Mouse (Mus musculus) midbrain, embryonic 10.5 days (tissue): ENCODE data around the gene Caln1. TPM values are rescaled to one million over a fixed set of nuclear protein-coding genes. Genes with fewer than 3 reads are reported as not detected.

Experiments used
- DNase-seq: peaks from one replicate; pipeline ENCODE4 v3.0.0-alpha.2; 2017; ENCODE audit warnings: low spot score
- H3K27ac ChIP-seq: fragments of 300-500 bp; sonication (generic); replicated peaks from 2 replicates; pipeline ENCODE4 v1.5.1; 2016; ENCODE audit warnings: mild to moderate bottlenecking
- H3K27me3 ChIP-seq: fragments of 300-500 bp; sonication (generic); 2 replicates; pipeline ENCODE4 v1.6.1; 2016; ENCODE audit warnings: low read depth, mild to moderate bottlenecking; ENCODE audit not compliant: poor library complexity, severe bottlenecking
- H3K36me3 ChIP-seq: fragments of 300-500 bp; sonication (generic); 2 replicates; pipeline ENCODE4 v1.6.1; 2016; ENCODE audit warnings: mild to moderate bottlenecking, moderate library complexity
- H3K4me1 ChIP-seq: fragments of 300-500 bp; sonication (generic); 2 replicates; pipeline ENCODE4 v1.6.1; 2016
- H3K4me3 ChIP-seq: fragments of 300-500 bp; sonication (generic); 2 replicates; pipeline ENCODE4 v1.5.1; 2016; ENCODE audit warnings: mild to moderate bottlenecking, moderate library complexity
- H3K9me3 ChIP-seq: fragments of 300-500 bp; sonication (generic); replicated peaks from 2 replicates; pipeline ENCODE4 v1.6.1; 2016; ENCODE audit warnings: mild to moderate bottlenecking
- WGBS: fragments of 180-500 bp; shearing (Covaris S2); methylation state at CpG from one replicate; pipeline ENCODE4 v1.1.7; 2016; 5-methylcytosine and 5-hydroxymethylcytosine counted together
- polyA plus RNA-seq: library from polyadenylated mRNA; unstranded; fragments of >200 nt; fragmentation: Nextera tagmentation; extraction: Ambion mirVana; gene quantifications from 2 replicates; pipeline ENCODE4 v1.2.1, GENCODE M21; 2016

The Caln1 gene
- polyA plus RNA-seq, 1 experiment from 2014 or later: 0.33 TPM

DNA sequence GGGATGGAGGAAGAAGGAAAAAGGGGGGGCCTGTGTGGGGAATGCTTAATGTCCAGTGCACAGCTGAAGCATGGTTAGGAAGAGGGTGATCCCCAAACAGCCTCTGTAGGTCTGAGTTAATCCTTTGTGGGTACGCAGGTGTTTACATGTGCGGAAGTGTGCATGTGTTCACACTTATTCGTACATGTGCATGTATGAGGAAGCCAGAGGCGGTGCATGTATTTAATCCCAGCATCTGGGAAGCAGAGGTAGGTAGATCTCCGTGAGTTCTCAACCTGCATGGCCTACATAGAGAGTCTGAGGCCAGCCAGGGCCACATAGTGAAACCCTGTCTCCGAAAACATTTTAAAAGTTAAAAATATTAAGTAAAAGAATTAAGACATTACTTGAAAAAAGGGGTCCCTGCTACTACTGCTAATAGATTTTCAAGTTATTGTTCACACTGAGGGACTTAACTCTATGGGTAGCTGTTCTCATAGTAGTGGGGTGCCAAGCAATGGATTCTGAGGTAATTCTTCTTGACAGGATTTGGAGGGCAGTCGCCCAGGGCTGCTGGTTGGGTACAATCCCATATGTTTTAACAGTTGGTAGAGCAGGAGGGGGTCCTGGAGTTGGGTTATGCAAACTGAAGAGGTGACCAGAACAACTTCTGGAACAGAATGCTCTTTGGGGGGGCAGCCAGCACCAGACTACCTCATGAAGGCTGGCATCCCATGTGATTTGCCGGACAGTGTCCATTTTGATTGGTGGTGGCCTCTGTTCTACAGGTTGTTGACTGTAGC lies 31.1 kb downstream of the Caln1 start:
- no peak for DNase-seq
- H3K4me3 ChIP-seq: no peak overlapping the region
- no peaks in the 10 kb centered on the region for H3K4me1 ChIP-seq
- no peaks in the 10 kb centered on the region for H3K27me3 ChIP-seq
- peaks cover 3% of the 10 kb centered on the region; the same call in 1 of the 2 replicates for H3K9me3 ChIP-seq
- no peaks in the 10 kb centered on the region for H3K36me3 ChIP-seq
- H3K27ac ChIP-seq: no peak overlapping the region
- 89% methylated on average over 8 of the region's 8 CpGs for WGBS

DNA sequence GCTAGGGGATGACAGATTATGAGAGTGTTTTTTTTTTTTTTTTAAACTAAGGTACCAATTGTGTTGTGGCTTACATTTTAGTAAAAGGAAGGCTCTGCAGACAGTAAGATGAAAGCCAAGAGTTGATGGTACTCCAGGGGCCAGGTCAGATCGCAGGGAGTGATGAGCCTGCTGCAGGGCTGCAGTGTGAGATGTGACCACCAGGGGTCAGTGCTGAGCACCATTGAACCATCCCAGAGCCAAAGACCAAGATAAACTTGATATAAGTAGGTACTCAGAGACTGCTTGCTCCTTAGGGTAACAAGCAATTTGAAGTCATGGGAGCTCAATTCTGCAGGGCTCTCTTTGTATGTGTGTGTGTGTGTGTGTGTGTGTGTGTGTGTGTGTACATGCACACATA lies 35.9 kb downstream of the Caln1 start:
- Histone ChIP-seq H3K27ac (no peak overlapping the region), H3K4me1 (no peaks in the 10 kb centered on the region), H3K36me3 (no peaks in the 10 kb centered on the region), H3K4me3 (no peak overlapping the region), H3K9me3 (peaks cover 3% of the 10 kb centered on the region; the same call in 1 of the 2 replicates), H3K27me3 (no peaks in the 10 kb centered on the region)
- DNase-seq: peak; percentile 45
- 55% methylated on average over 1 of the region's 1 CpGs for WGBS

DNA sequence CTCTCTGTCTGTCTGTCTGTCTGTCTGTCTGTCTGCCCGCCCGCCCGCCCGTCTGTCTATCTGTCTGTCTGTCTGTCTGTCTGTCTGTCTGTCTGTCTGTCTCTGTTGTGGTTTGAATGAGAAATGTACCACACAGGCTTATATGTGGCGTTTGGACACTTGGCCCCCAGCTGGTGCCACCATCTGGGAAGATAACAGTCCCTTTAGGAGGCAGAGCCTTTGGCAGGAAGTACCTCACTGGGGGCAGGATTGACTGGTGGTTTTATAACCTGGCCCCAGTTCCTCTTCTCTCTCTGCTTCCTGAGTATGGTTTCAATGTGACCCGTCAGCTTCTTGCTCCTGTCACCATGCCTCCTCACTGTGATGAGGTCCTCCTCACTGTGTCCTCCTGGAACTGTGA lies 40.5 kb downstream of the Caln1 start:
- 88% methylated on average over 6 of the region's 6 CpGs for WGBS
- no peak overlapping the region for H3K27ac ChIP-seq
- H3K4me1 ChIP-seq: no peaks in the 10 kb centered on the region
- no peaks in the 10 kb centered on the region for H3K36me3 ChIP-seq
- peaks cover 6% of the 10 kb centered on the region; the same call in 1 of the 2 replicates for H3K9me3 ChIP-seq
- no peak overlapping the region for H3K4me3 ChIP-seq
- no peaks in the 10 kb centered on the region for H3K27me3 ChIP-seq
- DNase-seq: no peak

DNA sequence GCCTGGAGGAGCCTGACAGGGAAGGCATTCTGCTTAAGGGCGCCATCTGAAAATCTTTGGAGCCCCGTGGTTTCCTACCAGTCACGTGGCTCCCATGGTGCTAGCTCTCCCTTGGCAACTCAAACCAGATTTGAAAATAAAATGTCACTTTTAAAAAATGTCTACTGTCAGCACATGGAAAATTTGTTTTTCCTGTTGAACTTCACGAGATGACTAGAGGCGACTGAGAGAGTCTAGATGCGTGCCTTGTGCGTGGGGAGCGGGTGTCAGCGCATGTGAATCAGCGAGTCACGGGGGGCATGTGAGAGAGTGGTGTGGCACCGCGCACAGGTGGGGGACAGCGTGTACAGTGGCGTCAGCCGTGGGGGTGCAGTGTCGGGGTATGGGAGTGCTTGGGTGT lies 42.3 kb downstream of the Caln1 start:
- DNase-seq: no peak
- 95% methylated on average over 17 of the region's 17 CpGs for WGBS
- Histone ChIP-seq H3K27ac (no peak overlapping the region), H3K4me1 (no peaks in the 10 kb centered on the region), H3K36me3 (no peaks in the 10 kb centered on the region), H3K4me3 (no peak overlapping the region), H3K9me3 (peaks cover 6% of the 10 kb centered on the region; the same call in 1 of the 2 replicates), H3K27me3 (no peaks in the 10 kb centered on the region)

DNA sequence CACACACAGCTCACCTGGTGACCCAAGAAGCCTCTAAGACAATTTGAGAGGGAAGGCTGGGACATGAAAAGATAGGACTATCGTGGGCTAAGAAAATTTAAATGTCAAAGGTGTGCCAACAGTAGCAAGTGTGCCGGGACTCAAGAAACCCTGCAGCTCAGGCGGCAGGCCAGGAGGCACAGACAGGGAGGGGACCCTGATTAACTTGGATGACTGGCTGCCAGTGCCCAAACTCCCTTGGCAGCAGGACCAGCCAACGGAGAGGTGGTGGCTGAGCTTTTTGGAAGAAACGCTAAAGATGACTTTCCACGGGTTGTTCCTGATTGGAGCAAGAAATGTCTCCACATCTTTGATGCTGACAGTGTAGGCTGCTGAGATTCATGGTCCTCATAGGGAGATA lies 78.2 kb downstream of the Caln1 start:
- Histone ChIP-seq H3K9me3 (no peaks in the 10 kb centered on the region), H3K4me1 (peaks cover 23% of the 10 kb centered on the region), H3K4me3 (no peak overlapping the region), H3K36me3 (no peaks in the 10 kb centered on the region), H3K27ac (no peak overlapping the region), H3K27me3 (peaks cover 64% of the 10 kb centered on the region)
- 43% methylated on average over 6 of the region's 6 CpGs for WGBS
- no peak for DNase-seq

DNA sequence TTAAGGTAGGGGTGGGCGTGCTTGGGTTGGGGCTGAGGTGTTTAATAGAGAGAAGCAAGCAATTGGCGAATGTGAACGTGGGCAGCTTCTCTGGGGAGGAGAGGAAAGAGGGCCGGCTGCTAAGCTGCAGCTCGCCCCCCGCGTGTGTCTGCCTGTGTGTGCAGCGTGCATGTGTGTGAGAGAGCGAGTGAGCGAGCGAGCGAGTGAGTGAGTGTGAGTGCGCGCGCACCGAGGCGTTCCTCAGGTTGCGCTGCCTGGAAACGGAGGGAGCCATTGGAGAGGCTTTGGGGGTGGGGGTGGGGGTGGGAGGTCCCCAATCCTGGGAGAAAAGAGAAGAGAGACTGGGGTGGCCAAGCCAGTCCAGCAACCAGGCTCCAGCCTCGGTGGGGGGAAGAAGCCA lies 79.2 kb downstream of the Caln1 start:
- Histone ChIP-seq H3K27me3 (peaks cover 64% of the 10 kb centered on the region), H3K36me3 (no peaks in the 10 kb centered on the region), H3K4me1 (peaks cover 23% of the 10 kb centered on the region), H3K4me3 (peak overlapping the region; percentile 73), H3K27ac (peak overlapping the region; percentile 72), H3K9me3 (no peaks in the 10 kb centered on the region)
- WGBS: 2% methylated on average over 20 of the region's 20 CpGs
- peak; percentile 55 for DNase-seq

DNA sequence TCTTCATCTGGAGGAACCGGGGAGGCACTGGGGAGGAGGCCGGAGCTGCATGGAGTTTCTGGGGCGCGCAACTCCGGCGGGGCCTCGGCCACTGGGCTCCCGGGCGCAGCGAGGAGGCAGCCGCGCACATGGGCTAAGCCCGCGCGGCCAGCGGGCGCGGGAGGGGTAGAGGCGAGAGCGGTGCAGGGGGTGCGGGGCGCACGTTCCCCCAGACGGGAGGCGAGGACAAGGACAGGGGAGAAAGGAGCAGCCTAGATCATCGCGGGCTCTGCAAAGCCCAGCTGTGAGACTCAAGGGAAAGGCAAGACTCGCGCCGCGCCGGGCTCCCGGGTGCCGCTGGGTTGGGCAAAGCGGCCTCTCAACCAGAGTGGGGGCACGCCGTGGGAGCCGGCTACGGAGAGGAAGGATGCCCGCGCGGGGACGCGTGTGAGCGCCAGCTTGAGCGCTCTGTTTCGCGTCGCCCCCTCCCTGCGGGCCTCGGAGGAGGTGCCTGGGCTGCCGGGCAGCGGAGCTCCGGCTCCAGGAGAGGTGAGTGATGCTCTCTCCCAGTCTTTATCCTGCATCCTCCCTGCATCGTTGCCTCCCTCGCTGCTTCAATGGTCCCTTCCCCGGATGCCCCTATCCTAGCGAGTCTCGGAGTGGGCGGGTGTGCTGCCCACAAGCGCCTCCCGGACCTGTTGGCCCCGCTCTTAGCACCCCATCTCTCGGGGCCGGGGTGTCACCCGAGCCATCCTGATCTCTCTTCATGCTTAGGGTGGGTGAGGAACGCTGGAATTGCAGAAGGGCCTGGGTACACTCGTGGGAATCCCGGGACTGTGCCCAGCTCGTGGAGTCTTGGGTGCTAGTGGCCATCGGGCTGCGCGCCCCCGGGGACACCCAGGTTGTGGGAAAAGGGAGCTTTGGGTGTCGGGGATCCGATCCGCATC lies 79.9 kb downstream of the Caln1 start:
- peak overlapping the region; percentile 73 for H3K4me3 ChIP-seq
- H3K27ac ChIP-seq: peak overlapping the region; percentile 72
- H3K4me1 ChIP-seq: peaks cover 23% of the 10 kb centered on the region
- H3K27me3 ChIP-seq: peaks cover 64% of the 10 kb centered on the region
- H3K36me3 ChIP-seq: no peaks in the 10 kb centered on the region
- peak; percentile 57 for DNase-seq
- no peaks in the 10 kb centered on the region for H3K9me3 ChIP-seq
- under 1% methylated on average over 75 of the region's 77 CpGs for WGBS

DNA sequence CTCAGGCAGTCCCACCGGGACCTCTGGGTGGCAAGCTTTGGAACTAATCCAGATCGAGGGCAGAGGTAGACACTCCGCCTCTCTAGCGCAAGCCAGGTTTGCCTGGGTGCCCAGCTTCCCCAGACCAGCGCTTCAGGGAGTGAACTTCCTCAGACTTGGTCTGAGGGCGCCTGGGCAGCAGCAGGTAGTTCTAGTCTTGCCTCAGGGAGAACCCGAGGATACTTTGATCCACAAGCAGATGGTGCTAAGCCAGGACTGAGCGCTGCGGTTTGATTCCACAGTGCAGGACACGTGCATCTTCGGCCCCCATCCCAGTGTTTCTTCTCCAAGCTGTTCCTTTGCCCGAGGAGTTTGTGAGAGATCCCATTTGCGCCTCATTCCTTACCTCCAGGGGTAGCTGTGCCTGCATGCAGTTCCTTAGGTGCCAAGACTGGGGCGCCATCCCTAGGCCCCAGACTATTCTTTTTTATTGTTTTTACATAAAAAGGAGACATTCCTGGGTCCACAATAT lies 80.8 kb downstream of the Caln1 start:
- Histone ChIP-seq H3K27me3 (peaks cover 64% of the 10 kb centered on the region), H3K4me3 (peak overlapping the region; percentile 73), H3K4me1 (peaks cover 23% of the 10 kb centered on the region), H3K36me3 (no peaks in the 10 kb centered on the region), H3K27ac (no peak overlapping the region), H3K9me3 (no peaks in the 10 kb centered on the region)
- no peak for DNase-seq
- WGBS: 4% methylated on average over 14 of the region's 14 CpGs

DNA sequence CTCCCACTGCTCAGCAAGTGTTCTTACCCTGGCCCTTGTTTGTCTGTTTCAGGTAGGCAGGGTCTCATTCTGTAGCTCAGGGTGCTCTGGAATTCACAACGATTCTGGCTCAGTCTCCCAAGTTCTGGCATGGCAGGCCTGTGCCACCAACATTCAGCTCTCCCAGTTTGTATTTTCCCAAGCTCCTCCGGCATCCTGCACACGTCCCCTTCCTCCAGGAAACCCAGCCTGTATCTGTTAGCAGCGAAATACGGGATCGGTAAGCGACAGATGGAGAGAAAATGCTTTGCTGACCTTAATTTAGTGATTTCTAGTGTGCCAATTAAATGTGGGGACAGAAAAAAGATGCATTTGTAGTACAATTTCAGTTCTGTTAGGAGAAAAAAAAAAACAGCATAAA lies 88.8 kb downstream of the Caln1 start:
- WGBS: 90% methylated on average over 7 of the region's 7 CpGs
- Histone ChIP-seq H3K27ac (no peak overlapping the region), H3K36me3 (no peaks in the 10 kb centered on the region), H3K27me3 (no peaks in the 10 kb centered on the region), H3K4me1 (no peaks in the 10 kb centered on the region), H3K9me3 (no peaks in the 10 kb centered on the region), H3K4me3 (no peak overlapping the region)
- no peak for DNase-seq

DNA sequence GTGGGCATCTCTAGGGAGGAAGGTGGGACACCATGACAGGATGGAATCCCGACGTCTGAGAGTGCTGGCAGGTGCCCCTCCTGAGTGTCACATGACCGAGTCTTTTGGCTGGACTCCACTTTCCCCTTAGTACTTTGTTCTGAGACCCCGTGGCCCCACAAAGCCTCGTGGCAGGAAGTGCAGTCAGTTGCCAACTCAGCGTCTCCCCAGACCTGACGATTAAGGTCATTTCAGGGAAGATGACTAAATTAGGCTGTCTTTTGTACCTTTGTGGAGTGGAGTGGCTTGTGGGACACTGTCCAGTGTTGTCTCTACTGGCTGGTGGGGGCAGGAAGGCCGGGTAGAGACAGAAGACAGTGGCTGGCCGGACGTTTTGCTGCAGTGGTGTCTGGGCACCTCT lies 103.0 kb downstream of the Caln1 start:
- 85% methylated on average over 10 of the region's 10 CpGs for WGBS
- Histone ChIP-seq H3K36me3 (no peaks in the 10 kb centered on the region), H3K4me1 (no peaks in the 10 kb centered on the region), H3K27me3 (no peaks in the 10 kb centered on the region), H3K4me3 (no peak overlapping the region), H3K27ac (no peak overlapping the region), H3K9me3 (0 out of 2 replicates have a peak, but pooled peaks cover 3% of the 10 kb centered on the region)
- no peak for DNase-seq

DNA sequence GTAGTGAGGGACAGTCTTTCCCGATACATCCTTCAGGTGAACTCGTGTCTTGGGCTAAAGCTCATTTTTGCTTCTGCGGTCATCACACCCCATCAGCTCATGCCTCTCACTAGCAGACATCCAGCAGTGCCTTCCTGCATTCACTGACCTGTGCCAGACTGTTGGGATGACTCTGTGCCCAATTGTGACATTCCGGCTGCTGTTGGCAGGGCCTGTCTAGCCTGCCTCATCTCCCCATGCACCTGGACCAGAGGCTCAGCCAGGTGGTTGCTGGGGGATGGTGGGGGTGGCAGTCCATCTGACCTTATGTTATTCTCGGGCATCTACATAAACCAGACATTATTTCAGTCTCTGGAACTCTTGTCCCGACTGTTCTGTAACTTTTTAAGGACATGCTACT lies 105.6 kb downstream of the Caln1 start:
- no peak overlapping the region for H3K27ac ChIP-seq
- no peaks in the 10 kb centered on the region for H3K4me1 ChIP-seq
- no peak overlapping the region for H3K4me3 ChIP-seq
- no peak for DNase-seq
- H3K36me3 ChIP-seq: no peaks in the 10 kb centered on the region
- H3K27me3 ChIP-seq: no peaks in the 10 kb centered on the region
- WGBS: 88% methylated on average over 6 of the region's 6 CpGs
- H3K9me3 ChIP-seq: no peaks in the 10 kb centered on the region

DNA sequence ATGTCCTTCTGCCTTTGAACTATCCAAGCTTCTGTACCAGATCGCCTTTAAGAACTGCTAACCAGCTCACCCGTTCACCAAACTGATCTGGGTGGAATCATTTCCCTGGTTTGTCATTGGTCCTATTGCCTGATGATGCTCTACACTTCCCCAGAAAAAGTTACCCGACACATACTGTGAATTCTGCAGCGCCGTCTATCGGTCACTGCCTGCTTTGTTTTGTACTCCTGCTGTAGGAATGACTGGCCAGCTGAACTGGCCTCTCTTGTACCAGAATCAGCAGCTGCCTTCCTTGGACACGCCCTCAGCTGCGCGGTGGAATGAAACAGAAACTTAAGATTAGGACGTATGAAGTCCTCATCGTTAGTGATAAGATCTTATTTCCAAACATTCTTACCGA lies 107.5 kb downstream of the Caln1 start:
- no peaks in the 10 kb centered on the region for H3K9me3 ChIP-seq
- no peak for DNase-seq
- no peaks in the 10 kb centered on the region for H3K27me3 ChIP-seq
- no peaks in the 10 kb centered on the region for H3K36me3 ChIP-seq
- 80% methylated on average over 12 of the region's 12 CpGs for WGBS
- H3K27ac ChIP-seq: no peak overlapping the region
- H3K4me1 ChIP-seq: no peaks in the 10 kb centered on the region
- no peak overlapping the region for H3K4me3 ChIP-seq

DNA sequence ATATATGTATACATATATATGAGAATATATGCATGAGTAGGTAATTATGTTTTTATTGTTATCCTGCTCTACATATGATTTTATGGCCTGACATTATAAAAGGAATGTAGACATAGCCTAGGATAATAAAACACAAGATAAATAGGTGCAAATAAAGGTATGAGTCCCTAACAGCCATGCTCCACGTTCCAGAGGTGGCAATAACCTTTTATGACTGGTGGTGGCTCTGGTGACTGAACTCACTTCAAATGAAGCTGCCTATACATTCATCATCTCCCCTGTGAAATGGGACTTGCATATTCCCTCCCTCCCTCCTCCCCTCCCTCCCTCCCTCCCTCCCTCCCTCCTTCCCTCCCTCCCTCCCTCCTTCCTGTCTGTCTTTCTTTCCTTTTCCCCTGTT lies 111.0 kb downstream of the Caln1 start:
- no peaks in the 10 kb centered on the region for H3K9me3 ChIP-seq
- no peaks in the 10 kb centered on the region for H3K36me3 ChIP-seq
- 94% methylated on average over 1 of the region's 1 CpGs for whole genome bisulfite sequencing
- H3K4me1 ChIP-seq: no peaks in the 10 kb centered on the region
- no peak for DNase-seq
- no peaks in the 10 kb centered on the region for H3K27me3 ChIP-seq
- H3K27ac ChIP-seq: no peak overlapping the region
- no peak overlapping the region for H3K4me3 ChIP-seq
